Mouse (Mus musculus): ENCODE measurements around the gene Ovol2. TPM values are rescaled to one million over a fixed set of nuclear protein-coding genes. Genes with fewer than 3 reads are reported as not detected.
A peak's percentile ranks its signal among the peaks of the same experiment; 100 is the strongest.

Gene Ovol2
- total and polyA plus RNA-seq, 3 experiments: not detected

- peaks cover 6 to 24% of the 10 kb centered on the region in 2 experiments; a peak in 3 of 4 replicates for H3K4me1 ChIP-seq (ENCODE audit: control insufficient read depth in 1 of 2, insufficient read depth in 2 of 2)
- no peak overlapping the region for H3K4me3 ChIP-seq (replicated peaks in 1 of 3; ENCODE audit: low read depth in 2 of 3, low read length in 2 of 3, poor library complexity in 1 of 3)
- no peak overlapping the region for H3K27ac ChIP-seq (ENCODE audit: insufficient read depth, low read depth)
- in situ Hi-C loops (cut with MboI; ENCODE audit: low pct_ligation_motif_present, low pct_unique_long_range_greater_than_20kb, low sequenced_read_pairs): no loop called here
- H3K79me2 ChIP-seq (replicated peaks; ENCODE audit: control insufficient read depth, extremely low read depth, insufficient read depth, poor library complexity, severe bottlenecking): peaks cover 24% of the 10 kb centered on the region
- H3K9me3 ChIP-seq (replicated peaks; ENCODE audit: low read length): no peaks in the 10 kb centered on the region
- peaks cover 34 to 54% of the 10 kb centered on the region in 2 experiments for H3K36me3 ChIP-seq (replicated peaks in 1 of 2; ENCODE audit: control insufficient read depth in 1 of 2, insufficient read depth in 1 of 2, low read length in 1 of 2)
- H3K9ac ChIP-seq (ENCODE audit: insufficient read depth, low read depth): no peak overlapping the region
- dilution Hi-C loops (cut with MboI; ENCODE audit: extremely low pct_ligation_motif_present, extremely low pct_unique_long_range_greater_than_20kb, low sequenced_read_pairs): no loop called here
- no peak for DNase-seq (ENCODE audit: extremely low read depth)
- TF ChIP-seq ZC3H11A (IDR thresholded peaks at IDR 0.05; ENCODE audit: low read depth, low read length) (no peak), MYC (IDR thresholded peaks at IDR 0.05; ENCODE audit: low read depth, low read length) (no peak), TCF12 (IDR thresholded peaks at IDR 0.05; ENCODE audit: low read depth, low read length) (no peak), HCFC1 (IDR thresholded peaks at IDR 0.05; ENCODE audit: low read depth, low read length) (no peak), CHD1 (IDR thresholded peaks at IDR 0.05; ENCODE audit: low read depth, low read length) (no peak), USF1 (IDR thresholded peaks at IDR 0.05; ENCODE audit: low read depth, low read length) (no peak), UBTF (IDR thresholded peaks at IDR 0.05; ENCODE audit: low read depth, low read length) (no peak)
- no peak overlapping the region for H3K4me2 ChIP-seq (ENCODE audit: insufficient read depth, low read depth, poor library complexity, severe bottlenecking)
- H3K27me3 ChIP-seq (replicated peaks): no peaks in the 10 kb centered on the region
Observed at GRCm38 (mm10) chr2:144373063-144373462, 41.1 kb upstream of the Ovol2 start.

GRCm38 (mm10) chr2:144371566-144371965 is 39.6 kb upstream of the Ovol2 start:
- peaks cover 6 to 26% of the 10 kb centered on the region in 2 experiments; a peak in 3 of 4 replicates for H3K4me1 ChIP-seq (ENCODE audit: control insufficient read depth in 1 of 2, insufficient read depth in 2 of 2)
- no peaks in the 10 kb centered on the region for H3K27me3 ChIP-seq (replicated peaks)
- TF ChIP-seq TCF12 (IDR thresholded peaks at IDR 0.05; ENCODE audit: low read depth, low read length): 0 out of 2 replicates have a peak, but pooled peaks have one; percentile 26
- no peak for TF ChIP-seq ZKSCAN1 (IDR thresholded peaks at IDR 0.05; ENCODE audit: borderline replicate concordance, low read depth, low read length)
- TF ChIP-seq TBP (conservative IDR thresholded peaks at IDR 0.05; ENCODE audit: low read depth, low read length): no peak
- TF ChIP-seq POLR2A (IDR thresholded peaks at IDR 0.05; ENCODE audit: low read depth, low read length): no peak
- TF ChIP-seq ZC3H11A (IDR thresholded peaks at IDR 0.05; ENCODE audit: low read depth, low read length): no peak
- peak; percentile 13; the same call in 1 of the 2 replicates for TF ChIP-seq ETS1 (conservative IDR thresholded peaks at IDR 0.05; ENCODE audit: low read depth, low read length)
- peak; percentile 53; the same call in 1 of the 2 replicates for TF ChIP-seq IRF4 (IDR thresholded peaks at IDR 0.05; ENCODE audit: low read depth, low read length)
- TF ChIP-seq MAX (IDR thresholded peaks at IDR 0.05; ENCODE audit: low read length): no peak
- TF ChIP-seq ZMIZ1 (IDR thresholded peaks at IDR 0.05; ENCODE audit: low read depth, low read length): no peak
- TF ChIP-seq POLR2AphosphoS2 (IDR thresholded peaks at IDR 0.05; ENCODE audit: low read depth, low read length): no peak
- no peak for TF ChIP-seq NELFE (IDR thresholded peaks at IDR 0.05; ENCODE audit: low read depth, low read length)
- TF ChIP-seq MYC (IDR thresholded peaks at IDR 0.05; ENCODE audit: low read depth, low read length): no peak
- TF ChIP-seq CHD1 (IDR thresholded peaks at IDR 0.05; ENCODE audit: low read depth, low read length): no peak
- TF ChIP-seq NRF1 (IDR thresholded peaks at IDR 0.05; ENCODE audit: low read depth, low read length): no peak
- TF ChIP-seq HCFC1 (IDR thresholded peaks at IDR 0.05; ENCODE audit: low read depth, low read length): no peak
- TF ChIP-seq UBTF (IDR thresholded peaks at IDR 0.05; ENCODE audit: low read depth, low read length): no peak
- no peak for TF ChIP-seq SMC3 (IDR thresholded peaks at IDR 0.05; ENCODE audit: low read depth, low read length)
- no peak for TF ChIP-seq E2F4 (IDR thresholded peaks at IDR 0.05; ENCODE audit: insufficient replicate concordance, low read depth, low read length)
- TF ChIP-seq CHD2 (IDR thresholded peaks at IDR 0.05; ENCODE audit: low read length): 0 out of 2 replicates have a peak, but pooled peaks have one; percentile 16
- TF ChIP-seq MAZ (IDR thresholded peaks at IDR 0.05; ENCODE audit: low read depth, low read length): no peak
- TF ChIP-seq PAX5 (IDR thresholded peaks at IDR 0.05; ENCODE audit: low read length): no peak
- no peak for TF ChIP-seq USF1 (IDR thresholded peaks at IDR 0.05; ENCODE audit: low read depth, low read length)
- no peak for TF ChIP-seq SIN3A (IDR thresholded peaks at IDR 0.05; ENCODE audit: low read length)
- TF ChIP-seq RCOR1 (conservative IDR thresholded peaks at IDR 0.05; ENCODE audit: low read depth, low read length): 0 out of 2 replicates have a peak, but pooled peaks have one; percentile 21
- TF ChIP-seq RAD21 (IDR thresholded peaks at IDR 0.05; ENCODE audit: low read depth, low read length): no peak
- 0 out of 2 replicates have a peak, but pooled peaks have one; percentile 12 for TF ChIP-seq JUND (conservative IDR thresholded peaks at IDR 0.05; ENCODE audit: low read depth, low read length)
- TF ChIP-seq GABPA (IDR thresholded peaks at IDR 0.05; ENCODE audit: insufficient replicate concordance, low read depth, low read length): no peak
- TF ChIP-seq EP300 (IDR thresholded peaks at IDR 0.05; ENCODE audit: low read length): peak; percentile 39; the same call in 1 of the 2 replicates
- 0 out of 2 replicates have a peak, but pooled peaks have one; percentile 33 for TF ChIP-seq MAFK (IDR thresholded peaks at IDR 0.05; ENCODE audit: insufficient replicate concordance, low read length)
- TF ChIP-seq KAT2A (IDR thresholded peaks at IDR 0.05; ENCODE audit: insufficient replicate concordance, low read length): no peak
- no peak for TF ChIP-seq JUN (IDR thresholded peaks at IDR 0.05; ENCODE audit: insufficient read depth, low read depth, low read length)

More at GRCm38 (mm10) chr2:144371566-144371965, 39.6 kb upstream of the Ovol2 start:
- H3K4me3 ChIP-seq (replicated peaks in 1 of 3; ENCODE audit: low read depth in 2 of 3, low read length in 2 of 3, poor library complexity in 1 of 3): no peak overlapping the region
- H3K9ac ChIP-seq (ENCODE audit: insufficient read depth, low read depth): no peak overlapping the region
- no peak overlapping the region for H3K27ac ChIP-seq (ENCODE audit: insufficient read depth, low read depth)
- H3K9me3 ChIP-seq (replicated peaks; ENCODE audit: low read length): no peaks in the 10 kb centered on the region
- peak; percentile 28 for DNase-seq (ENCODE audit: extremely low read depth)
- peaks cover 22 to 42% of the 10 kb centered on the region in 2 experiments for H3K36me3 ChIP-seq (replicated peaks in 1 of 2; ENCODE audit: control insufficient read depth in 1 of 2, insufficient read depth in 1 of 2, low read length in 1 of 2)
- in situ Hi-C loops (cut with MboI; ENCODE audit: low pct_ligation_motif_present, low pct_unique_long_range_greater_than_20kb, low sequenced_read_pairs) (no loop called here), dilution Hi-C loops (cut with MboI; ENCODE audit: extremely low pct_ligation_motif_present, extremely low pct_unique_long_range_greater_than_20kb, low sequenced_read_pairs) (no loop called here)
- H3K79me2 ChIP-seq (replicated peaks; ENCODE audit: control insufficient read depth, extremely low read depth, insufficient read depth, poor library complexity, severe bottlenecking): peaks cover 24% of the 10 kb centered on the region
- H3K4me2 ChIP-seq (ENCODE audit: insufficient read depth, low read depth, poor library complexity, severe bottlenecking): no peak overlapping the region

All from CH12.LX (cell line).